Mouse (Mus musculus): ENCODE measurements around the gene BC005624.

BC005624 gene

DNA sequence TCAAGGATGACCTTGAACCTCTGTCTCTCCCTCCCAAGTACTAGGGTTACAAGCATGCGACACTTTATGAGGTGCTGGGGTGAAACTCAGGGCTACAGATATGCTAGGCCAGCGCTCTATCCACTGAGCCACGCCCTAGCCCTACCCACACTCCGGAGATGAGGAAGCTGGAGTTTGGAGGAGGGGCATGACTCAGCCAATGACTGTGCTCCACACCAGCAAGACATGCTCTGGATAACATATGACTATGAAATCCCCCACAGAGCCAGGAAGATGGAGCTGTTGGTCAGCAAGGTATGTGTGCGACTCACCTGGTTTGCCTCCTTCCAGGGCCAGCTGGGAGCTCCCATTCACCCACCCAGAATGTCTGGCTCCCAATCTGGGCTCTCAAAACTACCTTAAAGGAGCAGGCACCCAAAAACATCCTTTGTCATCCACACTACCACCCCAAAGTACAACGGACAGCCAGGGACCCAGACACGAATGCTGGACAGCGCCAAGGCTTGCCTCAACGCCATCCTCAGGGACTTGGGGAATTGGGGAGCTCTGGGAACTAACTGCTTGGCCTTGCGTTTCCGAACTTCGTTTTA is 53.0 kb downstream of the BC005624 start:
- DNase-seq (ENCODE audit: low spot score in 2 of 2): peak in 1 of 2 experiments; percentile 28

DNA sequence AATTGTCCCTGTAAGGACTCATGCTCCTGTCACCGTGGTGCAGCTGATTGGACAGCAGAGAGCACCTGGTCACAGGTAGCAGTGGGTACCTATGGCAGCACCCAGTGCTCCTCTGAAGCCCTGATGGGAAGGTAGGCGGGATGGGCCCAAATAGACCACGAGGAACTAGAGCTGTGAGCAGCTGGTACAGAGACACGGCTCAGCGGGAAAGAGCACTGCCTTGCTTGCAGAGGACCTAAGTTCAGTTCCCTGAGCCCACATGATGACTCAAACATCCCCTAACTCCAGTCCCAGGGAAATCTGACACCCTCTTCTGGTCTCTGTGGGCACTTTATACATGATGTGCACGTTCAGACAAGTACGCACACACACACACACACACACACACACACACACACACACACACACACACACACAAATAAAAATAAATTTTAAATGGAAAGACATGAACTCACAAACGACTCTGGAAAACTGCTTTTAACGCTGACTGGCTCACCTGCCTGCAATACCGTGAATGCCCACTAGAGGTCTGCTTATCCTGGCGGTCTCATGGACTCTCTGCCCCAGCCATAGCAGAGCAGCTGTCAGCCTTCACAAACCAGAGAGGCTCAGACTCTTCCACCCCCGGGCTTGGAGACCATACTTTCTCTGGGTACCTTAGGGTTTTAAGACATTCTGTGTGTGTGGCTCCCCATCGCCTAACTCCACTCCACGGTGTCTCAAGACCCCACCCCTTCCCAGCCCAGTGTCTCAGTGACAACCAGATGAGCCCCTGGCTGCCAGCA is 54.0 kb downstream of the BC005624 start:
- DNase-seq (ENCODE audit: low spot score in 2 of 2): peak; percentile 85

DNA sequence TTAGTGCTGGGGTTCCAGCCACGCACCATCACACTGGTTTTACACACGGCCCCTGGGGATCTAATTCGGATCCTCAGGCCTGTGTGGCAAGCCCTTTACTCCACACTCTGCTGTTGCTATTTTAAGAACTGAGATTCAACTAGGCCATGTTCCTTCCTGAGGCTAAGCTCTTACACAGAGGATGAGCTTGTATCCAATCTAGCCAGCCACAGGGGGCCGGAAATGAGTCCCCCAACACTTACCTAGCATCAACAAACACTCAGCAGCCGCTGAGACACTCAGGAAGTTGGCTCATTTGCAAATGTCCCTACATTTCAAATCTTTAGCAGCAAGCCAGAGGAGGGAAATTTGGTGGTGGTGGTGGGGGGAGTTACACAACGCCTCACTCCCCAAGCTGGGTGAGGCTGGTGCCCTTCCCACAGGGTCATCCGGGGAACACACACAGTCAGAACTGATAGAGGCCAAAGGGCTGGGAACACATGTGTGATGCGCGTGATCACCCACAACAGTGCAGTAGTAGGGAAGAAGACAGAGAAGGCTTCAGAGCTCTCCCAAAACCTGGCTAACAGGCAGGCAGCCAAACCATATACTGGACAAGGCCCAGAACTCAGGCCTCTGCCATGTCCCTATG is 54.7 kb downstream of the BC005624 start:
- DNase-seq (ENCODE audit: low spot score in 2 of 2): no peak

DNA sequence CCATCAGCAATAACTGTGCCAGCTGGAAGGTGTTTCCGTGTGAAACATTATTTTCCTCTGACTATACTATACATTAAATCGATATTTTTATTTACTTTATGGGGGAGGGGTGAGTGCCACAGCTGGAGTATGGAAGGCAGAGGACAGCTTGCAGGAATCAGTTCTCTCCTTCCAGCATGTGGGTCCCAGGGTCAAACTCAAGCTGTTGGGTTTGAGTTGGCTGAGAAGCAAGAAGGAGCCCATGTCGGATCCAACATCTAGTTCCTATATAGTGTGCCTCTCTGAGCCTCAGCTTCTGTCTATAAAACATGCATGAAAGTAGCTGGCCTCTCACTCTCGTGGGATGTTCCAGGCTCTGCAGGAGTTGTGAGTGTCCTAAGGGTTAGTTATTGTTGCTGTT is 55.6 kb downstream of the BC005624 start:
- DNase-seq (ENCODE audit: low spot score in 2 of 2): no peak

- DNase-seq (ENCODE audit: low spot score in 2 of 2): no peak
Observed at GRCm38 (mm10) chr2:30925181-30925580, 56.8 kb downstream of the BC005624 start.

GRCm38 (mm10) chr2:30923099-30923498 is 58.9 kb downstream of the BC005624 start:
- DNase-seq (ENCODE audit: low spot score in 2 of 2): no peak
